In genomic region chr7:25516070-25516777, GRCm38 (mm10) we compare ENCODE assay signal across 15 mouse cellular contexts. TPM values are rescaled to one million over a fixed set of nuclear protein-coding genes. Genes with fewer than 3 reads are reported as not detected.
DNase-seq lines count a peak whose midpoint lies in the region; ATAC-seq and TF ChIP-seq lines count a peak whose summit lies in the region.
"Not testable (repeated sequence)": the region's sequence is repeated elsewhere in the genome, so short reads cannot be mapped to it uniquely, and the experiment has no call there.
"Had no signal": no experiment of that assay in that cellular context is flagged by ENCODE, and none has a peak within 500 bp of the region (broad histone marks: within the 10 kb centered on the region; RNA-seq: fewer than 3 reads in every experiment).

No protein-coding gene starts in this region.

- H3K4me1 ChIP-seq in forebrain, embryonic 13.5 days; forebrain, postnatal 0 days (ENCODE audit: insufficient read depth); hindbrain, embryonic 16.5 days (ENCODE audit: control insufficient read depth, insufficient read depth, low read depth, low read length); midbrain, embryonic 14.5 days (ENCODE audit: control insufficient read depth, insufficient read depth, low read length); stomach, postnatal 0 days (replicated peaks; ENCODE audit: control insufficient read depth, insufficient read depth): not testable (repeated sequence)

- H3K27ac ChIP-seq in forebrain, embryonic 13.5 days; forebrain, postnatal 0 days (ENCODE audit: low read depth, low read length); hindbrain, embryonic 16.5 days (ENCODE audit: low read depth, low read length); midbrain, embryonic 14.5 days (replicated peaks; ENCODE audit: low read depth, low read length); stomach, postnatal 0 days (replicated peaks): not testable (repeated sequence)

- not testable (repeated sequence) for H3K36me3 ChIP-seq in forebrain, embryonic 13.5 days (ENCODE audit: poor library complexity, severe bottlenecking); forebrain, postnatal 0 days (ENCODE audit: insufficient read depth); hindbrain, embryonic 16.5 days (ENCODE audit: control insufficient read depth, insufficient read depth, low read length); midbrain, embryonic 14.5 days (ENCODE audit: control insufficient read depth, insufficient read depth, low read length); stomach, postnatal 0 days (ENCODE audit: control insufficient read depth, insufficient read depth, low read length)

- CTCF ChIA-PET in Patski (lab: Charles Lee): not testable (repeated sequence)

- in situ Hi-C loops in Patski (cut with MboI; ENCODE audit: low pct_unique_long_range_greater_than_20kb): not testable (repeated sequence)

- H3K9ac ChIP-seq in forebrain, embryonic 13.5 days; forebrain, postnatal 0 days; hindbrain, embryonic 16.5 days (ENCODE audit: low read depth, low read length); midbrain, embryonic 14.5 days (replicated peaks; ENCODE audit: low read length); stomach, postnatal 0 days (ENCODE audit: low read length): not testable (repeated sequence)

- DNase-seq in Patski (ENCODE audit: low read depth, low spot score); forebrain, postnatal 0 days; midbrain, embryonic 14.5 days; stomach, postnatal 0 days (ENCODE audit: low spot score): not testable (repeated sequence)
- peak; percentile 51 for DNase-seq in kidney, adult 9 months

- not testable (repeated sequence) for H3K9me3 ChIP-seq in forebrain, embryonic 13.5 days (replicated peaks); forebrain, postnatal 0 days (ENCODE audit: low read length); hindbrain, embryonic 16.5 days (ENCODE audit: control insufficient read depth, low read length); midbrain, embryonic 14.5 days (ENCODE audit: control insufficient read depth, low read length); stomach, postnatal 0 days (ENCODE audit: control insufficient read depth, low read length)

- H3K4me3 ChIP-seq in forebrain, embryonic 13.5 days; forebrain, postnatal 0 days (ENCODE audit: low read depth, low read length); hindbrain, embryonic 16.5 days (ENCODE audit: low read length); midbrain, embryonic 14.5 days (replicated peaks; ENCODE audit: low read depth, low read length); stomach, postnatal 0 days (ENCODE audit: low read depth, low read length): not testable (repeated sequence)

- H3K4me2 ChIP-seq in forebrain, embryonic 13.5 days; forebrain, postnatal 0 days (ENCODE audit: low read depth); hindbrain, embryonic 16.5 days (ENCODE audit: low read length); midbrain, embryonic 14.5 days (ENCODE audit: low read length); stomach, postnatal 0 days (replicated peaks; ENCODE audit: low read depth): not testable (repeated sequence)

- WGBS in forebrain, embryonic 13.5 days: 27% methylated on average over 2 of the region's 5 CpGs
- 25% methylated on average over 2 of the region's 5 CpGs for WGBS in forebrain, postnatal 0 days
- 60% methylated on average over 2 of the region's 5 CpGs for WGBS in hindbrain, embryonic 16.5 days
- 69% methylated on average over 2 of the region's 5 CpGs for WGBS in midbrain, embryonic 14.5 days
- 31% methylated on average over 3 of the region's 5 CpGs for WGBS in stomach, postnatal 0 days

- POLR2A ChIA-PET in Patski (lab: Charles Lee): not testable (repeated sequence)

- not testable (repeated sequence) for TF ChIP-seq EP300 in stomach, postnatal 0 days (optimal IDR thresholded peaks at IDR 0.05)

- H3K27me3 ChIP-seq in Patski; forebrain, embryonic 13.5 days; forebrain, postnatal 0 days (ENCODE audit: insufficient read depth, low read length); hindbrain, embryonic 16.5 days (replicated peaks; ENCODE audit: control insufficient read depth, insufficient read depth, low read length); midbrain, embryonic 14.5 days (ENCODE audit: control insufficient read depth, insufficient read depth, low read length); stomach, postnatal 0 days (ENCODE audit: control insufficient read depth, insufficient read depth, low read length): not testable (repeated sequence)

- ATAC-seq in Patski: peak; percentile 26
- ATAC-seq in forebrain, embryonic 13.5 days: peak; percentile 91
- peak; percentile 76 for ATAC-seq in forebrain, postnatal 0 days
- peak; percentile 76 for ATAC-seq in hindbrain, embryonic 16.5 days
- ATAC-seq in midbrain, embryonic 14.5 days (ENCODE audit: low FRiP score, low TSS enrichment): peak; percentile 55; the same call in 1 of the 2 replicates
- ATAC-seq in stomach, postnatal 0 days (ENCODE audit: low FRiP score, low TSS enrichment): peak; percentile 35; the same call in 1 of the 2 replicates

- TF ChIP-seq CTCF in Patski (IDR thresholded peaks at IDR 0.05); forebrain, postnatal 0 days (IDR thresholded peaks at IDR 0.05; ENCODE audit: low read depth); stomach, postnatal 0 days (IDR thresholded peaks at IDR 0.05; ENCODE audit: low read depth): not testable (repeated sequence)

RNA-seq across cellular contexts. Expression of gene Ceacam2, which starts 23.4 kb away (rescaled TPM):
- polyA plus RNA-seq in Patski (2021): 0.28 TPM
- 0.14 and 0.15 TPM in 2 replicates for polyA plus RNA-seq in forebrain, embryonic 13.5 days (2015; fragmentation: Nextera tagmentation; extraction: Ambion mirVana)
- not detected in 2 replicates for total RNA-seq in forebrain, postnatal 0 days (2014; rRNA removed)
- polyA plus RNA-seq in forebrain, postnatal 0 days (2015; fragmentation: Nextera tagmentation; extraction: Ambion mirVana): not detected in 2 replicates
- polyA plus RNA-seq in hindbrain, embryonic 16.5 days (2015; fragmentation: Nextera tagmentation; extraction: Ambion mirVana): 0.05 and 0.16 TPM in 2 replicates
- 0.16 and 0.24 TPM in 2 replicates for polyA plus RNA-seq in midbrain, embryonic 14.5 days (2014; fragmentation: Nextera tagmentation; extraction: Ambion mirVana)
- polyA plus RNA-seq in stomach, postnatal 0 days (2015; fragmentation: Nextera tagmentation; extraction: Ambion mirVana): 0.07 TPM in 1 of 2 replicates, not detected in the other
- total RNA-seq: granulocyte monocyte progenitor cell, adult 5-6 weeks had no signal
- polyA plus RNA-seq: CD4-positive, CD25-positive, alpha-beta regulatory T cell, adult 4 months; embryonic facial prominence, embryonic 12.5 days; G1E; heart, embryonic 12.5 days; heart, embryonic 16.5 days; hindbrain, embryonic 10.5 days; intestine, embryonic 16.5 days had no signal

RNA-seq across cellular contexts. Expression of gene Ceacam1, which starts 38.8 kb away (rescaled TPM):
- 1.2 TPM for polyA plus RNA-seq in Patski (2021)
- polyA plus RNA-seq in forebrain, embryonic 13.5 days (2015; fragmentation: Nextera tagmentation; extraction: Ambion mirVana): 0.39 and 0.49 TPM in 2 replicates
- total RNA-seq in forebrain, postnatal 0 days (2014; rRNA removed): 0.24 and 0.31 TPM in 2 replicates
- 0.75 and 1.4 TPM in 2 replicates for polyA plus RNA-seq in forebrain, postnatal 0 days (2015; fragmentation: Nextera tagmentation; extraction: Ambion mirVana)
- polyA plus RNA-seq in hindbrain, embryonic 16.5 days (2015; fragmentation: Nextera tagmentation; extraction: Ambion mirVana): 0.59 and 1.6 TPM in 2 replicates
- polyA plus RNA-seq in midbrain, embryonic 14.5 days (2014; fragmentation: Nextera tagmentation; extraction: Ambion mirVana): 0.24 and 0.63 TPM in 2 replicates
- 16.7 and 25.7 TPM in 2 replicates for polyA plus RNA-seq in stomach, postnatal 0 days (2015; fragmentation: Nextera tagmentation; extraction: Ambion mirVana)
- polyA plus RNA-seq: G1E had no signal

Comparison
In these comparisons a context has a peak if more than half of its experiments do, and no peak if none do; other contexts are left out.
1. ATAC-seq: peak in every context shown above with its lines; median percentile 91 in forebrain, embryonic 13.5 days; 76 in forebrain, postnatal 0 days; 76 in hindbrain, embryonic 16.5 days; 55 in midbrain, embryonic 14.5 days; 35 in stomach, postnatal 0 days; 26 in Patski.